Mouse (Mus musculus) liver, embryonic 16.5 days (tissue): ENCODE measurements around the gene Usp36. TPM values are rescaled to one million over a fixed set of nuclear protein-coding genes. Genes with fewer than 3 reads are reported as not detected.

Source experiments
- ATAC-seq: fragments of 200-750 bp; cut with Nextera tagmentation; 2 replicates; pipeline ENCODE4 v1.8.0; 2017; ENCODE audit warnings: low read depth, mild to moderate bottlenecking, moderate number of reproducible peaks, moderate library complexity
- H3K27ac ChIP-seq: fragments of 300-500 bp; sonication (generic); 2 replicates; pipeline ENCODE4 v1.5.1; 2014; ENCODE audit warnings: mild to moderate bottlenecking, low read length
- H3K27me3 ChIP-seq: fragments of 300-500 bp; sonication (generic); 2 replicates; pipeline ENCODE4 v1.6.1; 2014; ENCODE audit warnings: low read depth, low read length, mixed read lengths; ENCODE audit not compliant: control insufficient read depth, insufficient read depth
- H3K36me3 ChIP-seq: fragments of 300-500 bp; sonication (generic); 2 replicates; pipeline ENCODE4 v1.6.1; 2014; ENCODE audit warnings: mild to moderate bottlenecking; ENCODE audit not compliant: control insufficient read depth, insufficient read depth
- H3K4me1 ChIP-seq: fragments of 300-500 bp; sonication (generic); 2 replicates; pipeline ENCODE4 v1.6.1; 2014; ENCODE audit warnings: low read depth, low read length, mixed read lengths; ENCODE audit not compliant: control insufficient read depth
- H3K4me2 ChIP-seq: fragments of 300-500 bp; sonication (generic); 2 replicates; pipeline ENCODE4 v1.6.1; 2014; ENCODE audit warnings: low read depth, low read length, mixed read lengths
- H3K4me3 ChIP-seq: fragments of 300-500 bp; sonication (generic); 2 replicates; pipeline ENCODE4 v1.5.1; 2014; ENCODE audit warnings: low read depth, mild to moderate bottlenecking, low read length
- H3K9ac ChIP-seq: fragments of 300-500 bp; sonication (generic); 2 replicates; pipeline ENCODE4 v1.6.1; 2014; ENCODE audit warnings: low read depth, low read length
- H3K9me3 ChIP-seq: fragments of 300-500 bp; sonication (generic); replicated peaks from 2 replicates; pipeline ENCODE4 v1.6.1; 2016; ENCODE audit warnings: low read length; ENCODE audit not compliant: control insufficient read depth
- WGBS: fragments of 180-500 bp; shearing (Covaris S2); extraction: QIAGEN DNeasy Blood & Tissue Kit; methylation state at CpG from one replicate; pipeline ENCODE4 v1.1.7; 2014; ENCODE audit not compliant: insufficient replicate concordance; 5-methylcytosine and 5-hydroxymethylcytosine counted together
- polyA plus RNA-seq: library from polyadenylated mRNA; unstranded; fragments of >200 nt; fragmentation: Nextera tagmentation; extraction: Ambion mirVana; gene quantifications from 2 replicates; pipeline ENCODE4 v1.2.1, GENCODE M21; 2015

The Usp36 gene
- polyA plus RNA-seq, 1 experiment from 2014 or later, result 5.7 TPM

DNA sequence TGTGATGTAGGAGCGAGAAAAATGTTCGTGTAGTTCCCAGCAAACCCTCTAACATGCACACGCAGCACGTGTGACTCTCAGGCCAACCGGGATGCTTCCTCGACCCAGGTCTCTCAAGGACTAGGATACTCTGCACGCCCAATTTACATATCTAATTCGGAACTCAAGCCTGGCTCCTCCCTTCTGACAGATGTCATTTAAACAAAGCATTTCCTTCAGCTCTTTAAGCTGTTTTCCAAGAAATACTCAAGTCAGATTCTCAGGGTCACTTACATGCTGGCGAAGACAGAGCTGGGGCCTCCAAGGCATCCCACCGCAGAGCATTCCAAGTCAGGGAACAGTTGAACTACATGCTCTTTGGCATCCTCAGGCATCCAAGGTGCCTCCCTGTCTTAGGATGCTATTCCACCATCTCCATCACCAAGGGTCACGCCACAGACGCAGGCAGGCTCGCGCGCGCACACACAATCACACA lies 970 bp downstream of the Usp36 start:
- no peaks in the 10 kb centered on the region for H3K9me3 ChIP-seq
- H3K36me3 ChIP-seq, result peaks cover 8% of the 10 kb centered on the region
- H3K9ac ChIP-seq, result peak overlapping the region; percentile 76
- peak overlapping the region; percentile 78 for H3K4me3 ChIP-seq
- H3K27me3 ChIP-seq, result no peaks in the 10 kb centered on the region
- H3K4me1 ChIP-seq, result peaks cover 17% of the 10 kb centered on the region
- H3K27ac ChIP-seq, result no peak overlapping the region
- WGBS, result 2% methylated on average over 16 of the region's 16 CpGs
- peak overlapping the region; percentile 93 for H3K4me2 ChIP-seq
- no peak for ATAC-seq

DNA sequence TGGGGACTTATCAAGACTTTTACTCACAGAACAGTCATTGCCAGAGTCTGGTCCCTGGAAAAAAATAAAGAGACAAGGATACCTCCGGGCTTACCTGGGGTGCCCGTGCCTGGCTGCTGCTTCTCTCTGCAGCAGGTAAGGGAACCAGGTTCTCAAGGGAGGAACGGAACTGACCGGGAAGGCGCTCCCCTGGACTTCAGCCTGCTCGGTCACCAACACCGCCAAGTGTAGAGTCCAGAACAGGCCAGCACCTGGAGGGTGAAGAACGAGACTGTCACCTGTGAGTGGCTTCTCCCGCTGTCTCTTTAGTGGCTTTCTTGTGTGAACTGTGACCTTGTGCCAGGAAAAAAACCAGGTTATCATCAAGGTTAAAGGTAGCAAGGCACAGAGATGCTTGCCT lies 2.5 kb downstream of the Usp36 start:
- H3K36me3 ChIP-seq, result peaks cover 8% of the 10 kb centered on the region
- H3K27ac ChIP-seq, result no peak overlapping the region
- no peaks in the 10 kb centered on the region for H3K9me3 ChIP-seq
- peaks cover 17% of the 10 kb centered on the region for H3K4me1 ChIP-seq
- ATAC-seq, result no peak
- no peaks in the 10 kb centered on the region for H3K27me3 ChIP-seq
- H3K4me3 ChIP-seq, result no peak overlapping the region
- 83% methylated on average over 9 of the region's 9 CpGs for WGBS
- H3K4me2 ChIP-seq, result no peak overlapping the region
- H3K9ac ChIP-seq, result no peak overlapping the region

- no peak for ATAC-seq
- no peak overlapping the region for H3K27ac ChIP-seq
- H3K9ac ChIP-seq, result no peak overlapping the region
- H3K9me3 ChIP-seq, result no peaks in the 10 kb centered on the region
- peaks cover 11% of the 10 kb centered on the region for H3K36me3 ChIP-seq
- 80% methylated on average over 9 of the region's 9 CpGs for WGBS
- no peak overlapping the region for H3K4me3 ChIP-seq
- no peaks in the 10 kb centered on the region for H3K27me3 ChIP-seq
- H3K4me1 ChIP-seq, result peaks cover 17% of the 10 kb centered on the region
- no peak overlapping the region for H3K4me2 ChIP-seq
Observed at GRCm38 (mm10) chr11:118286434-118286833, 3.6 kb downstream of the Usp36 start.

GRCm38 (mm10) chr11:118285791-118286190 lies 4.3 kb downstream of the Usp36 start:
- no peak for ATAC-seq
- H3K4me2 ChIP-seq, result no peak overlapping the region
- H3K9ac ChIP-seq, result no peak overlapping the region
- peaks cover 16% of the 10 kb centered on the region for H3K4me1 ChIP-seq
- peaks cover 11% of the 10 kb centered on the region for H3K36me3 ChIP-seq
- no peak overlapping the region for H3K27ac ChIP-seq
- 87% methylated on average over 13 of the region's 13 CpGs for WGBS
- H3K4me3 ChIP-seq, result no peak overlapping the region
- no peaks in the 10 kb centered on the region for H3K9me3 ChIP-seq
- H3K27me3 ChIP-seq, result no peaks in the 10 kb centered on the region

- Histone ChIP-seq H3K4me2 (no peak overlapping the region), H3K27me3 (no peaks in the 10 kb centered on the region), H3K4me1 (no peaks in the 10 kb centered on the region), H3K9ac (no peak overlapping the region), H3K27ac (no peak overlapping the region), H3K36me3 (peaks cover 22% of the 10 kb centered on the region), H3K4me3 (no peak overlapping the region), H3K9me3 (no peaks in the 10 kb centered on the region)
- WGBS, result 62% methylated on average over 3 of the region's 3 CpGs
- no peak for ATAC-seq
Observed at GRCm38 (mm10) chr11:118280218-118280617, 9.8 kb downstream of the Usp36 start.

GRCm38 (mm10) chr11:118276328-118276727 lies 13.7 kb downstream of the Usp36 start:
- H3K27ac ChIP-seq, result no peak overlapping the region
- H3K4me2 ChIP-seq, result no peak overlapping the region
- H3K9ac ChIP-seq, result no peak overlapping the region
- no peaks in the 10 kb centered on the region for H3K27me3 ChIP-seq
- peaks cover 36% of the 10 kb centered on the region for H3K36me3 ChIP-seq
- no peaks in the 10 kb centered on the region for H3K9me3 ChIP-seq
- ATAC-seq, result no peak
- no peak overlapping the region for H3K4me3 ChIP-seq
- H3K4me1 ChIP-seq, result no peaks in the 10 kb centered on the region
- WGBS, result 68% methylated on average over 7 of the region's 7 CpGs

GRCm38 (mm10) chr11:118275092-118275491 lies 15.0 kb downstream of the Usp36 start:
- Histone ChIP-seq H3K4me1 (no peaks in the 10 kb centered on the region), H3K27ac (no peak overlapping the region), H3K9me3 (no peaks in the 10 kb centered on the region), H3K36me3 (peaks cover 42% of the 10 kb centered on the region), H3K9ac (no peak overlapping the region), H3K27me3 (no peaks in the 10 kb centered on the region), H3K4me3 (no peak overlapping the region), H3K4me2 (no peak overlapping the region)
- WGBS, result 62% methylated on average over 9 of the region's 9 CpGs
- ATAC-seq, result no peak

DNA sequence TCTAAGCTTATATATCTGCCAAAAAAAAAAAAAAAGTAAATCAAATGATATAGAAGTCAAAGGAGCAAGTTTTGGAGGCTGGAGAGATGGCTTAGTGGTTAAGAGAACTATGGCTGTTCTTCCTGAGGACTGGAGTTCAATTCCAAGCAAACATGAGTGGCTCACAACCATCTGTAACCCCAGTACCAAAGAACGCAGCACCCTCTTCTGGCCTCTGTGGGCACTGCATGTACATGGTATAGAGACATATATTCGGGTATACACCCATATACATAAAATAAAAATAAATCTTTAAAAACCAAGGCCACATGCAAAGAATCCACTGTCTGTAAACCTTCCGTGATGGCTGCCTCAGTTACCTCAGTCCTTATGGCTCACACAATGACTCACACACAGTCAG lies 20.2 kb downstream of the Usp36 start:
- Histone ChIP-seq H3K27ac (no peak overlapping the region), H3K9me3 (no peaks in the 10 kb centered on the region), H3K27me3 (no peaks in the 10 kb centered on the region), H3K4me2 (no peak overlapping the region), H3K4me1 (no peaks in the 10 kb centered on the region), H3K36me3 (peaks cover 34% of the 10 kb centered on the region), H3K4me3 (no peak overlapping the region), H3K9ac (no peak overlapping the region)
- no peak for ATAC-seq
- 66% methylated on average over 3 of the region's 3 CpGs for WGBS

- Histone ChIP-seq H3K4me2 (no peak overlapping the region), H3K27ac (no peak overlapping the region), H3K4me1 (no peaks in the 10 kb centered on the region), H3K27me3 (no peaks in the 10 kb centered on the region), H3K36me3 (peaks cover 34% of the 10 kb centered on the region), H3K9me3 (no peaks in the 10 kb centered on the region), H3K4me3 (no peak overlapping the region), H3K9ac (no peak overlapping the region)
- ATAC-seq, result no peak
- 77% methylated on average over 7 of the region's 7 CpGs for WGBS
Observed at GRCm38 (mm10) chr11:118266666-118267046, 23.4 kb downstream of the Usp36 start.
